Mouse (Mus musculus) stomach, postnatal 0 days (tissue): Measurements from ENCODE around the gene Zfp790.

Experiments used
- CTCF ChIP-seq: IDR thresholded peaks from 2 replicates; pipeline ENCODE4 v1.5.1; 2016; ENCODE audit warnings: antibody characterized with exemption, low read depth, mild to moderate bottlenecking, moderate library complexity
- EP300 ChIP-seq: optimal IDR thresholded peaks from 2 replicates; pipeline ENCODE3; 2016; ENCODE audit warnings: antibody characterized with exemption

- TF ChIP-seq CTCF, result no peak
- TF ChIP-seq EP300, result no peak
These were observed 39.3 kb upstream of the Zfp790 start for GRCm38 (mm10) chr7:29776568-29776967.
